Mouse (Mus musculus): ENCODE measurements around the gene Reg4. TPM values are rescaled to one million over a fixed set of nuclear protein-coding genes. Genes with fewer than 3 reads are reported as not detected.

Reg4 gene
- polyA plus RNA-seq, 1 experiment from 2014 or later: not detected

GRCm38 (mm10) chr3:98246985-98247751 is 25.2 kb downstream of the Reg4 start:
- Histone ChIP-seq H3K27ac (no peak overlapping the region), H3K4me1 (replicated peaks; ENCODE audit: control insufficient read depth, insufficient read depth, low read length) (0 out of 2 replicates have a peak, but pooled peaks cover 7% of the 10 kb centered on the region), H3K36me3 (replicated peaks; ENCODE audit: control insufficient read depth, insufficient read depth) (no peaks in the 10 kb centered on the region), H3K4me3 (replicated peaks; ENCODE audit: low read length) (no peak overlapping the region), H3K9me3 (ENCODE audit: control insufficient read depth, low read length) (no peaks in the 10 kb centered on the region), H3K9ac (no peak overlapping the region), H3K27me3 (ENCODE audit: control insufficient read depth, insufficient read depth, low read length) (no peaks in the 10 kb centered on the region), H3K4me2 (replicated peaks) (no peak overlapping the region)
- DNase-seq (ENCODE audit: low spot score): no peak
- ATAC-seq (ENCODE audit: low FRiP score): no peak
- 36% methylated on average over 7 of the region's 7 CpGs for WGBS

GRCm38 (mm10) chr3:98249378-98249777 is 27.4 kb downstream of the Reg4 start:
- Histone ChIP-seq H3K9me3 (ENCODE audit: control insufficient read depth, low read length) (no peaks in the 10 kb centered on the region), H3K27ac (no peak overlapping the region), H3K27me3 (ENCODE audit: control insufficient read depth, insufficient read depth, low read length) (no peaks in the 10 kb centered on the region), H3K36me3 (replicated peaks; ENCODE audit: control insufficient read depth, insufficient read depth) (no peaks in the 10 kb centered on the region), H3K4me1 (replicated peaks; ENCODE audit: control insufficient read depth, insufficient read depth, low read length) (0 out of 2 replicates have a peak, but pooled peaks cover 7% of the 10 kb centered on the region), H3K4me2 (replicated peaks) (no peak overlapping the region), H3K9ac (no peak overlapping the region), H3K4me3 (replicated peaks; ENCODE audit: low read length) (no peak overlapping the region)
- DNase-seq (ENCODE audit: low spot score): no peak
- 94% methylated on average over 2 of the region's 2 CpGs for WGBS
- no peak for ATAC-seq (ENCODE audit: low FRiP score)

- 89% methylated on average over 11 of the region's 11 CpGs for WGBS
- no peak overlapping the region for H3K4me3 ChIP-seq (replicated peaks; ENCODE audit: low read length)
- DNase-seq (ENCODE audit: low spot score) (no peak), ATAC-seq (ENCODE audit: low FRiP score) (no peak)
- no peaks in the 10 kb centered on the region for H3K36me3 ChIP-seq (replicated peaks; ENCODE audit: control insufficient read depth, insufficient read depth)
- H3K9ac ChIP-seq: no peak overlapping the region
- no peaks in the 10 kb centered on the region for H3K27me3 ChIP-seq (ENCODE audit: control insufficient read depth, insufficient read depth, low read length)
- no peaks in the 10 kb centered on the region for H3K9me3 ChIP-seq (ENCODE audit: control insufficient read depth, low read length)
- H3K27ac ChIP-seq: no peak overlapping the region
- no peak overlapping the region for H3K4me2 ChIP-seq (replicated peaks)
- H3K4me1 ChIP-seq (replicated peaks; ENCODE audit: control insufficient read depth, insufficient read depth, low read length): 0 out of 2 replicates have a peak, but pooled peaks cover 7% of the 10 kb centered on the region
These were observed 28.0 kb downstream of the Reg4 start for GRCm38 (mm10) chr3:98249833-98250448.

- H3K4me1 ChIP-seq (replicated peaks; ENCODE audit: control insufficient read depth, insufficient read depth, low read length): no peaks in the 10 kb centered on the region
- no peak overlapping the region for H3K4me2 ChIP-seq (replicated peaks)
- H3K27ac ChIP-seq: no peak overlapping the region
- no peak overlapping the region for H3K4me3 ChIP-seq (replicated peaks; ENCODE audit: low read length)
- H3K9me3 ChIP-seq (ENCODE audit: control insufficient read depth, low read length): no peaks in the 10 kb centered on the region
- H3K9ac ChIP-seq: no peak overlapping the region
- ATAC-seq (ENCODE audit: low FRiP score): no peak
- no peaks in the 10 kb centered on the region for H3K27me3 ChIP-seq (ENCODE audit: control insufficient read depth, insufficient read depth, low read length)
- H3K36me3 ChIP-seq (replicated peaks; ENCODE audit: control insufficient read depth, insufficient read depth): no peaks in the 10 kb centered on the region
- WGBS: 94% methylated on average over 2 of the region's 3 CpGs
- no peak for DNase-seq (ENCODE audit: low spot score)
These were observed 32.1 kb downstream of the Reg4 start for GRCm38 (mm10) chr3:98254059-98254458.

- Histone ChIP-seq H3K9me3 (ENCODE audit: control insufficient read depth, low read length) (no peaks in the 10 kb centered on the region), H3K4me2 (replicated peaks) (no peak overlapping the region), H3K4me3 (replicated peaks; ENCODE audit: low read length) (no peak overlapping the region), H3K27ac (no peak overlapping the region), H3K27me3 (ENCODE audit: control insufficient read depth, insufficient read depth, low read length) (no peaks in the 10 kb centered on the region), H3K4me1 (replicated peaks; ENCODE audit: control insufficient read depth, insufficient read depth, low read length) (no peaks in the 10 kb centered on the region), H3K36me3 (replicated peaks; ENCODE audit: control insufficient read depth, insufficient read depth) (no peaks in the 10 kb centered on the region), H3K9ac (no peak overlapping the region)
- ATAC-seq (ENCODE audit: low FRiP score) (no peak), DNase-seq (ENCODE audit: low spot score) (no peak)
- WGBS: 91% methylated on average over 8 of the region's 8 CpGs
These were observed 33.0 kb downstream of the Reg4 start for GRCm38 (mm10) chr3:98254656-98255583.

- H3K9ac ChIP-seq: no peak overlapping the region
- H3K9me3 ChIP-seq (ENCODE audit: control insufficient read depth, low read length): no peaks in the 10 kb centered on the region
- no peak overlapping the region for H3K27ac ChIP-seq
- H3K36me3 ChIP-seq (replicated peaks; ENCODE audit: control insufficient read depth, insufficient read depth): no peaks in the 10 kb centered on the region
- H3K4me1 ChIP-seq (replicated peaks; ENCODE audit: control insufficient read depth, insufficient read depth, low read length): no peaks in the 10 kb centered on the region
- no peak overlapping the region for H3K4me3 ChIP-seq (replicated peaks; ENCODE audit: low read length)
- DNase-seq (ENCODE audit: low spot score) (no peak), ATAC-seq (ENCODE audit: low FRiP score) (no peak)
- 93% methylated on average over 4 of the region's 4 CpGs for WGBS
- H3K27me3 ChIP-seq (ENCODE audit: control insufficient read depth, insufficient read depth, low read length): no peaks in the 10 kb centered on the region
- H3K4me2 ChIP-seq (replicated peaks): no peak overlapping the region
These were observed 36.8 kb downstream of the Reg4 start for GRCm38 (mm10) chr3:98258723-98259122.

GRCm38 (mm10) chr3:98259271-98259751 is 37.4 kb downstream of the Reg4 start:
- no peaks in the 10 kb centered on the region for H3K4me1 ChIP-seq (replicated peaks; ENCODE audit: control insufficient read depth, insufficient read depth, low read length)
- 95% methylated on average over 5 of the region's 5 CpGs for WGBS
- no peak overlapping the region for H3K4me3 ChIP-seq (replicated peaks; ENCODE audit: low read length)
- H3K9ac ChIP-seq: no peak overlapping the region
- no peaks in the 10 kb centered on the region for H3K9me3 ChIP-seq (ENCODE audit: control insufficient read depth, low read length)
- H3K27ac ChIP-seq: no peak overlapping the region
- DNase-seq (ENCODE audit: low spot score): no peak
- ATAC-seq (ENCODE audit: low FRiP score): no peak
- H3K27me3 ChIP-seq (ENCODE audit: control insufficient read depth, insufficient read depth, low read length): no peaks in the 10 kb centered on the region
- H3K36me3 ChIP-seq (replicated peaks; ENCODE audit: control insufficient read depth, insufficient read depth): no peaks in the 10 kb centered on the region
- no peak overlapping the region for H3K4me2 ChIP-seq (replicated peaks)

- 87% methylated on average over 3 of the region's 3 CpGs for WGBS
These were observed 38.6 kb downstream of the Reg4 start for GRCm38 (mm10) chr3:98260534-98260933.

GRCm38 (mm10) chr3:98261415-98261814 is 39.5 kb downstream of the Reg4 start:
- DNase-seq (ENCODE audit: low spot score) (no peak), ATAC-seq (ENCODE audit: low FRiP score) (no peak)
- no peaks in the 10 kb centered on the region for H3K9me3 ChIP-seq (ENCODE audit: control insufficient read depth, low read length)
- no peaks in the 10 kb centered on the region for H3K27me3 ChIP-seq (ENCODE audit: control insufficient read depth, insufficient read depth, low read length)
- H3K4me3 ChIP-seq (replicated peaks; ENCODE audit: low read length): no peak overlapping the region
- H3K9ac ChIP-seq: no peak overlapping the region
- H3K36me3 ChIP-seq (replicated peaks; ENCODE audit: control insufficient read depth, insufficient read depth): no peaks in the 10 kb centered on the region
- H3K4me2 ChIP-seq (replicated peaks): no peak overlapping the region
- no peak overlapping the region for H3K27ac ChIP-seq
- 90% methylated on average over 4 of the region's 4 CpGs for WGBS
- H3K4me1 ChIP-seq (replicated peaks; ENCODE audit: control insufficient read depth, insufficient read depth, low read length): no peaks in the 10 kb centered on the region

More at GRCm38 (mm10) chr3:98260534-98260933, 38.6 kb downstream of the Reg4 start:
- Histone ChIP-seq H3K4me3 (replicated peaks; ENCODE audit: low read length) (no peak overlapping the region), H3K36me3 (replicated peaks; ENCODE audit: control insufficient read depth, insufficient read depth) (no peaks in the 10 kb centered on the region), H3K27ac (no peak overlapping the region), H3K27me3 (ENCODE audit: control insufficient read depth, insufficient read depth, low read length) (no peaks in the 10 kb centered on the region), H3K4me2 (replicated peaks) (no peak overlapping the region), H3K9me3 (ENCODE audit: control insufficient read depth, low read length) (no peaks in the 10 kb centered on the region), H3K4me1 (replicated peaks; ENCODE audit: control insufficient read depth, insufficient read depth, low read length) (no peaks in the 10 kb centered on the region), H3K9ac (no peak overlapping the region)
- ATAC-seq (ENCODE audit: low FRiP score) (no peak), DNase-seq (ENCODE audit: low spot score) (no peak)
